Mouse (Mus musculus) central nervous system, embryonic 11.5 days (tissue): Measurements from ENCODE around the gene Zfp91. TPM values are rescaled to one million over a fixed set of nuclear protein-coding genes. Genes with fewer than 3 reads are reported as not detected.

Source experiments
- polyA plus RNA-seq: library from polyadenylated mRNA; depleted of rRNA; stranded (reverse); fragments of >200 nt; gene quantifications from 2 replicates; pipeline ENCODE4 v1.2.3, GENCODE M21; 2012; rRNA removed

Gene Zfp91
- polyA plus RNA-seq, result 36.9 and 40.9 TPM in 2 replicates

DNA sequence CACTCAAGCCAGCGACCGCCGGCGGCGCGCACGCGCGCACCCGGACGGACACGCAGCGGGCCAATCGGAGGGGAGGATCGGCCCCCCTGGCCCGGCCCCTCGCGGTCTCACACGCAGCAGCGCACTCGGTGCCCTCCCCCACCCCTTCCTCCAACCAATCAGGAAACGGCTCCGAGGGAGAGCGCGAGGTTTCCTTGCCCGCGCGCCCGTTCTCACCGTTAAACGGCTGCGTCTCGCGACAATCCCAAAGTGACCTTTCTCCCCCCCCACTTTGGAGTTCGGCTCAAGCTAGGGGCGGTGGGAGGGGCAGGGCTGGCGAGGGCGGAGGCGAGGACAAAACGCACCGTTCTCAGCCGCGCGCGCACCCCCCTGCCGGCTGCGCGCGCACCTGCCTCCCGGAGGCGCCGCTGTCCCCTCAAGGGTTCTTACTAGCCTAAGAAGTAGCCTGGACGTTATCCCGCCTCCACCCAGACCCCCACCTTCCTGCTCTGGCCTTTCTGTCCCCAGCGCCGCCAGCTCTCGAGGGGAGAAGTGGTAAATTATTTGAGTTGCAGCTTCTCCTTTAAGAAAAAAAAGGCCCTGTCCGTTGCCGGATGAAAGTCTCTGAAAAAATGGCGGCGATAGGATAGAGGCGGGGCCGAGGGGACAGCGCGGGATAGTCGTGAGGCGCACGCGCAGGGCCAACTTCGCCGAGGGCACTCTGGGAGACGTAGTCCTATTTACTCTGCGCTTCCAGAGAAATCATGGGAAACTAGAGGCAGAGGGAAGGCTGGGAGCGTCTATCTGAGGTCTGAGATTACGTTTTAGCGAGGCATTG, at the start of gene Zfp91, which contains the start of gene Lpxn:
Gene Zfp91, minus strand, starts transcription at position 616 of the 817 bp plus-strand sequence.
Gene Lpxn, plus strand, starts transcription at position 683 of the 817 bp plus-strand sequence.

DNA sequence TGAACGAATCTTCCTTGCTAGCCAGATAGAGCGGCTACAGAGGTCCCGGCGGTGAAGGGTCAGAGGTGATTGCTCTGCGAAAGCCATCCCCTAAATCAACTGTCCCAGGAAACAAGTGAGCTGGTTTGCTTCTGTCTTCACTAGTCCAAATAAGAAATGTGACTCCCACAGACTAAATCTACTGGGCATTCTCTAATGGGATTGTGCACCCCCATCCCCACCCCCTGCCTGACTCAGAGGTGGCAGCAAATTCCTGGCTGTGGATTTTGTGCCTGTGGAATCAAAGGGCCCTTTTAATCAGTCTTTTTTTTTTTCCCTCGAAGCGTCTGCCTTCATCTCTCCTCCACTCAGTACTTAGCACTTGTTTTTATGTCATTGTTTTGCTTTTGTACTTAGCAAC, 30.6 kb downstream of the Zfp91 start, which contains the start of gene Cntf:
Gene Cntf, minus strand, starts transcription at position 325 of the 400 bp plus-strand sequence.

Other genes starting within 250 kb of the Zfp91 start
- gene Gm4952, start 196.2 kb downstream of the Zfp91 start, polyA plus RNA-seq, result 0.07 TPM in 1 of 2 replicates, not detected in the other
- not detected in 2 replicates for gene Glyat, start 162.8 kb downstream of the Zfp91 start, polyA plus RNA-seq
- not detected in 2 replicates for gene Olfr1442, start 125.7 kb downstream of the Zfp91 start, polyA plus RNA-seq
- gene Olfr1443, start 118.0 kb downstream of the Zfp91 start, polyA plus RNA-seq, result not detected in 2 replicates
- 0.10 TPM in 1 of 2 replicates, not detected in the other for gene Keg1, start 100.3 kb downstream of the Zfp91 start, polyA plus RNA-seq
- 4.9 and 5.1 TPM in 2 replicates for gene Cntf, start 30.5 kb downstream of the Zfp91 start, polyA plus RNA-seq
- gene Lpxn, start 67 bp upstream of the Zfp91 start, polyA plus RNA-seq, result 1.5 and 1.8 TPM in 2 replicates
- not detected in 2 replicates for gene Gm5244, start 50.6 kb upstream of the Zfp91 start, polyA plus RNA-seq
- not detected in 2 replicates for gene Olfr1444, start 61.2 kb upstream of the Zfp91 start, polyA plus RNA-seq
- gene Olfr1445, start 87.7 kb upstream of the Zfp91 start, polyA plus RNA-seq, result not detected in 2 replicates
- gene Olfr1446, start 97.4 kb upstream of the Zfp91 start, polyA plus RNA-seq, result not detected in 2 replicates
- gene Olfr1447, start 107.6 kb upstream of the Zfp91 start, polyA plus RNA-seq, result not detected in 2 replicates
- not detected in 2 replicates for gene Olfr1448, start 128.3 kb upstream of the Zfp91 start, polyA plus RNA-seq
- gene Olfr1449, start 134.7 kb upstream of the Zfp91 start, polyA plus RNA-seq, result not detected in 2 replicates
- not detected in 2 replicates for gene Olfr1450, start 154.1 kb upstream of the Zfp91 start, polyA plus RNA-seq
- not detected in 2 replicates for gene Olfr1451, start 198.9 kb upstream of the Zfp91 start, polyA plus RNA-seq
- not detected in 2 replicates for gene Olfr1453, start 232.2 kb upstream of the Zfp91 start, polyA plus RNA-seq